Mouse (Mus musculus): Measurements from ENCODE around the gene Prc1.
"Not testable (repeated sequence)": the region's sequence is repeated elsewhere in the genome, so short reads cannot be mapped to it uniquely, and the experiment has no call there.

Prc1 gene

GRCm38 (mm10) chr7:80285725-80286124 is 8.5 kb upstream of the Prc1 start:
- DNase-seq: no peak

GRCm38 (mm10) chr7:80287736-80288135 is 6.5 kb upstream of the Prc1 start:
- no peak for DNase-seq

GRCm38 (mm10) chr7:80294764-80295648 is 756 bp downstream of the Prc1 start:
- no peak for DNase-seq

GRCm38 (mm10) chr7:80296462-80296861 is 2.2 kb downstream of the Prc1 start:
- no peak for DNase-seq

GRCm38 (mm10) chr7:80297041-80297440 is 2.8 kb downstream of the Prc1 start:
- DNase-seq: no peak

GRCm38 (mm10) chr7:80298754-80299153 is 4.5 kb downstream of the Prc1 start:
- no peak for DNase-seq

- DNase-seq: no peak
Observed at GRCm38 (mm10) chr7:80299568-80299967, 5.3 kb downstream of the Prc1 start.

GRCm38 (mm10) chr7:80301522-80301921 is 7.3 kb downstream of the Prc1 start:
- DNase-seq: no peak

- no peak for DNase-seq
Observed at GRCm38 (mm10) chr7:80307766-80308165, 13.5 kb downstream of the Prc1 start.

GRCm38 (mm10) chr7:80310771-80311170 is 16.5 kb downstream of the Prc1 start:
- DNase-seq: no peak

GRCm38 (mm10) chr7:80315733-80316132 is 21.5 kb downstream of the Prc1 start:
- DNase-seq: no peak

- no peak for DNase-seq
Observed at GRCm38 (mm10) chr7:80317439-80318115, 23.3 kb downstream of the Prc1 start.

GRCm38 (mm10) chr7:80318670-80319069 is 24.4 kb downstream of the Prc1 start:
- no peak for DNase-seq

- DNase-seq: peak; percentile 48
Observed at GRCm38 (mm10) chr7:80319846-80320496, 25.7 kb downstream of the Prc1 start.

- DNase-seq: peak; percentile 27
Observed at GRCm38 (mm10) chr7:80323336-80323735, 29.1 kb downstream of the Prc1 start.

GRCm38 (mm10) chr7:80324043-80324815 is 30.0 kb downstream of the Prc1 start, which contains the start of gene Rccd1:
Gene Rccd1 (minus strand): TSS chr7:80324454.
- DNase-seq: peak; percentile 95

- DNase-seq: not testable (repeated sequence)
Observed at GRCm38 (mm10) chr7:80324816-80325119, 30.5 kb downstream of the Prc1 start.

- DNase-seq: peak; percentile 58
Observed at GRCm38 (mm10) chr7:80325292-80325868, 31.1 kb downstream of the Prc1 start.

GRCm38 (mm10) chr7:80326076-80326475 is 31.8 kb downstream of the Prc1 start:
- DNase-seq: peak; percentile 58

GRCm38 (mm10) chr7:80330278-80330677 is 36.0 kb downstream of the Prc1 start:
- peak; percentile 70 for DNase-seq

GRCm38 (mm10) chr7:80331433-80331832 is 37.2 kb downstream of the Prc1 start:
- DNase-seq: no peak

- DNase-seq: no peak
Observed at GRCm38 (mm10) chr7:80334848-80335247, 40.6 kb downstream of the Prc1 start.

- no peak for DNase-seq
Observed at GRCm38 (mm10) chr7:80336932-80337331, 42.7 kb downstream of the Prc1 start.

Measured in cerebellum, adult 11-12 months (tissue).